In the genomic region with DNA sequence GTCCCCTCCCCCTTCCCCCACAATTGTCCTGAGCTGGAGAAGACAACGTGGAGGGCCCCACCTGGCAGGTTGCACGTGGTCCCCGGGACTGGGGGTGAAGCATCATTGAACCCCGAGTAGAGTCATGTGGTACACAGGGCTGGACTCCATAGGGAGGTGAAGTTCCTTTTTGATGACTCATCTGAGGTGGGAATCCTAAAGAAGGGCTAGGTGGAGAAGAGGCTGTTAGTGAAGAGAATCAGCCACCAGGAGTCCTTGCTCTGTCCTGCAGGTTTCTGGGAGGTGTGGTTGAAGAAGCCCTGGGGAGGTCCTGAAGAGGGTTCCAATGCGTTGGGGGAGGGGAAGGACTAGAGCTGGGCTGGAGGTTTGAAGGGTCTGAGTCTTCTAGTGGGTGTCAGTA, we compare ENCODE assay signal across 25 mouse cellular contexts. TPM values are rescaled to one million over a fixed set of nuclear protein-coding genes. Genes with fewer than 3 reads are reported as not detected.
"Had no signal": no experiment of that assay in that cellular context is flagged by ENCODE, and none has a peak within 500 bp of the region (broad histone marks: within the 10 kb centered on the region; RNA-seq: fewer than 3 reads in every experiment).

No protein-coding gene starts in this region.

- H3K9me3 ChIP-seq: midbrain, embryonic 13.5 days had no signal

- H3K9ac ChIP-seq: liver, embryonic 14.5 days; liver, postnatal 0 days; lung, embryonic 14.5 days; midbrain, embryonic 13.5 days had no signal

- DNase-seq: kidney, adult 2 months; kidney, postnatal 10 days; kidney, postnatal 36 days; layer of hippocampus, postnatal 36 days; liver, postnatal 0 days; lung, embryonic 14.5 days; thymus, postnatal 36 days had no signal

- H3K36me3 ChIP-seq: midbrain, embryonic 13.5 days had no signal

- H3K27ac ChIP-seq: left cerebral cortex, adult 2 months; liver, embryonic 14.5 days; macrophage; midbrain, embryonic 13.5 days had no signal

- H3K4me3 ChIP-seq: left cerebral cortex, adult 2 months; midbrain, embryonic 13.5 days had no signal

RNA-seq across cellular contexts. Expression of gene Gli1, which starts 4.8 kb away (rescaled TPM):
- total RNA-seq: liver, adult 2 months; megakaryocyte, adult 5-6 weeks had no signal
- polyA plus RNA-seq: macrophage had no signal

RNA-seq across cellular contexts. Expression of gene Inhbe, which starts 17.3 kb away (rescaled TPM):
- total RNA-seq: layer of hippocampus, adult 8-10 months; layer of hippocampus, postnatal 10 days; layer of hippocampus, postnatal 36 days; midbrain, postnatal 0 days had no signal
- polyA plus RNA-seq: kidney, adult 2 months; limb, embryonic 14.5 days; lung, postnatal 0 days; macrophage; midbrain, embryonic 13.5 days; midbrain, postnatal 0 days; neural tube, embryonic 11.5 days; small intestine, adult 2 months; spleen, adult 2 months; stomach, embryonic 14.5 days had no signal

RNA-seq across cellular contexts. Expression of gene Inhbc, which starts 33.3 kb away (rescaled TPM):
- total RNA-seq: layer of hippocampus, adult 8-10 months; layer of hippocampus, postnatal 10 days; layer of hippocampus, postnatal 36 days; left cerebral cortex, adult 2 months; left cerebral cortex, postnatal 10 days; left cerebral cortex, postnatal 36 days; megakaryocyte, adult 5-6 weeks; midbrain, postnatal 0 days had no signal
- polyA plus RNA-seq: kidney, adult 2 months; limb, embryonic 14.5 days; lung, embryonic 14.5 days; lung, postnatal 0 days; macrophage; midbrain, embryonic 13.5 days; midbrain, postnatal 0 days; neural tube, embryonic 11.5 days; neural tube, embryonic 14.5 days; small intestine, adult 2 months; spleen, adult 2 months had no signal
